ENCODE assay signal across 25 mouse cellular contexts in genomic region chr5:35793971-35794370, GRCm38 (mm10). TPM values are rescaled to one million over a fixed set of nuclear protein-coding genes. Genes with fewer than 3 reads are reported as not detected.
"Had no signal": no experiment of that assay in that cellular context is flagged by ENCODE, and none has a peak within 500 bp of the region (broad histone marks: within the 10 kb centered on the region; RNA-seq: fewer than 3 reads in every experiment).

No protein-coding gene starts in this region.

- H3K9me3 ChIP-seq: limb, embryonic 10.5 days; limb, embryonic 13.5 days; liver, embryonic 12.5 days; liver, embryonic 15.5 days; lung, embryonic 15.5 days; megakaryocyte, embryonic 14.5 days; midbrain, embryonic 10.5 days; midbrain, embryonic 13.5 days; neural tube, embryonic 13.5 days; stomach, embryonic 15.5 days had no signal

- ATAC-seq: liver, embryonic 12.5 days; midbrain, embryonic 13.5 days; midbrain, embryonic 16.5 days had no signal

- H3K4me3 ChIP-seq: limb, embryonic 10.5 days; limb, embryonic 13.5 days; liver, embryonic 12.5 days; liver, embryonic 15.5 days; lung, embryonic 15.5 days; megakaryocyte, embryonic 14.5 days; midbrain, embryonic 10.5 days; midbrain, embryonic 13.5 days; myocyte; neural tube, embryonic 13.5 days; stomach, embryonic 15.5 days had no signal

- H3K27ac ChIP-seq: limb, embryonic 10.5 days; limb, embryonic 13.5 days; liver, embryonic 12.5 days; liver, embryonic 15.5 days; lung, embryonic 15.5 days; midbrain, embryonic 10.5 days; midbrain, embryonic 13.5 days; neural tube, embryonic 13.5 days; stomach, embryonic 15.5 days had no signal

- H3K4me2 ChIP-seq: limb, embryonic 13.5 days; liver, embryonic 12.5 days; liver, embryonic 15.5 days; lung, embryonic 15.5 days; midbrain, embryonic 13.5 days; neural tube, embryonic 13.5 days; stomach, embryonic 15.5 days had no signal

- H3K27me3 ChIP-seq: limb, embryonic 13.5 days; liver, embryonic 12.5 days; liver, embryonic 15.5 days; neural tube, embryonic 13.5 days; stomach, embryonic 15.5 days had no signal

- H3K9ac ChIP-seq: limb, embryonic 13.5 days; liver, embryonic 12.5 days; liver, embryonic 15.5 days; lung, embryonic 15.5 days; midbrain, embryonic 13.5 days; neural tube, embryonic 13.5 days; stomach, embryonic 15.5 days had no signal

- DNase-seq: kidney, postnatal 14 days; kidney, postnatal 4 days; layer of hippocampus, postnatal 36 days; liver; lung, adult 18-20 months; lung, postnatal 10 days; lung, postnatal 36 days; retina, postnatal 1 day; right cerebral cortex, postnatal 25 days; spleen, adult 18-20 months; thymus, postnatal 25 days had no signal

- H3K4me1 ChIP-seq: liver, embryonic 15.5 days; midbrain, embryonic 13.5 days; neural tube, embryonic 13.5 days had no signal

- H3K36me3 ChIP-seq: limb, embryonic 10.5 days; limb, embryonic 13.5 days; liver, embryonic 12.5 days; liver, embryonic 15.5 days; lung, embryonic 15.5 days; midbrain, embryonic 10.5 days; midbrain, embryonic 13.5 days; neural tube, embryonic 13.5 days; stomach, embryonic 15.5 days had no signal

RNA-seq across cellular contexts. Expression of gene Ablim2, which starts 36.3 kb away (rescaled TPM):
- total RNA-seq: monocyte, adult 5-6 weeks; neutrophil, adult 5-6 weeks had no signal
